Mouse (Mus musculus) v-Abl transformed pro-B cells (cell line): ENCODE data around the gene Vmn2r109.
"Not testable (repeated sequence)": the region's sequence is repeated elsewhere in the genome, so short reads cannot be mapped to it uniquely, and the experiment has no call there.

Experiments
- in situ Hi-C, 2 experiments: fragments of 400-800 bp; cut with MboI; formaldehyde crosslinking; loops; one replicate each; pipeline ENCODE4 v1.15.1; 2025; ENCODE audit not compliant: unreplicated experiment in 2 of 2

Gene Vmn2r109

DNA sequence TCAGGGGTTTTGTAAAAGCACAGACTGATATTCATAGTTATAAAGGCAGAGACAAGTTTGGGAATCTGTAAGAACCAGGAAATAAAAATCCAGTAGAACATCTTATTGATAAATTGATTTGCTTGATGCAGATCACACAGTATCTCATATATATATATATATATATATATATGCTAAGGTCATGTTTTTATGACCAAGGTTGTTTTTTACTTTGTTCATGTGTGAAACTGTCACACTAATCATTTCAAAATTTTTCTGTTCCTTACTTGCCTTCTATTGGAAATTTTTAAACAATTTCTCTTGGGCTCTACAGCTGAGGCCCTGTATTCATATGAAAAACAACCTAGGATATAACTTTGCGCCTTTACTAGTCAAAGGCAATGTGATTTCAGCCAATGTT is at the start of gene Vmn2r109:
TSS of gene Vmn2r109 (minus strand) at position 101 of the 400 bp plus-strand sequence.
- in situ Hi-C loops = no loop called here

DNA sequence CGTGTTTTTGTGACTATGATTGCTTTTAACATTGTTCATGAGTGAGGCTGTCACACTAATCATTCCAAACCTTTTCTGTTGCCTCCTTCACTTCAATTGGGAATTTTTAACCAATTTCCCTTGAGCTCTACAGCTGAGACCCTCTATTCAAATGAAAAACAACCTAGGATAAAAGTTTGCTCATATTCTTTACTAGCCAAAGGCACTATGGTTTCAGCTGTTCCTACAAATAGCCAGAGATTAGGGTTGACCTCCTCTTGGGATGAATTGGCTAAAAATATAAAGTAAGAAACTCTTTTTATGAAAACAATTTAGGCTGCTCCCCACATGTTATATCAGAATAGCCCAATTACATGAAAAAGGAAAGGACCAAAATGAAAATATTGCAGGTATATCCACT is 31.8 kb upstream of the Vmn2r109 start, which contains the start of gene Vmn2r110:
TSS of gene Vmn2r110 (minus strand) at position 101 of the 400 bp plus-strand sequence.
- in situ Hi-C loops = no loop called here

DNA sequence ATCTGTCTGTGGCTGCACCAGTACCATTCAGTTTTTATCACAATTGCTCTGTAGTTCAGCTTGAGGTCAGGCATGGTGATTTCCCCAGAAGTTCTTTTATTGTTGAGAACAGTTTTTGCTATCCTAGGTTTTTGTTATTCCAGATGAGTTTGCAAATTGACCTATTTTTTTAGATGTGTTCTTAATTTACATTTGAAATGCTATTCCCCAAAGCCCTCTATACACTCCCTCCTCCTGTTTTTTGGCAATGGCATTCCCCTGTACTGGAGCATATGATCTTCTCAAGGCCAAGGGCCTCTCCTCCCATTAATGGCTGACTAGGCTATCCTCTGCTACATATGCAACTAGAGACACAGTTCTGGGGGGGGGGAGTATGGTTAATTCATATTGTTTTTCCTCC is 56.3 kb downstream of the Vmn2r109 start:
- in situ Hi-C loops = not testable (repeated sequence)

DNA sequence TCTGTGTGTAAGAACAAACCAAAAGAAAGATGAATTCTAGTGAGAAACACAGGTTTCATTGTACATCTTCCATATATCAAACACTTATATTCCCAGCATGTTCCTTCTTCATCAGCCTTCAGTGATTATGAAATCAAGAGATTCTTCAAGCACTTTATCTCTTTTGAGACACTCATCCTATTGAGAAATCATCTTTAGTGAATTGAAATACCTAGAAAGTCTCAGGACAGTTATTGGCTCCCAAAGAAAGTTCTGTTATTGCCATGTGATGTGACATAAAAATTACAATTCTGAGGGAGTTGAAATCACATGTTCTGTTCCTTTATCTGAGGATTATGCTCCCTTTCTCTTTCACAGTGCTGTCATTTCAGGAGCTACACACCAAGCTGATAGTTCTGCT is 66.7 kb downstream of the Vmn2r109 start, which contains the start of gene Vmn1r225:
TSS of gene Vmn1r225 (plus strand) at position 301 of the 400 bp plus-strand sequence.
- in situ Hi-C loops = no loop called here
